Mouse (Mus musculus) forebrain, embryonic 12.5 days (tissue): Measurements from ENCODE around the gene Gm5108. TPM values are rescaled to one million over a fixed set of nuclear protein-coding genes. Genes with fewer than 3 reads are reported as not detected.

ENCODE experiments used
- ATAC-seq: fragments of 200-750 bp; cut with Nextera tagmentation; 2 replicates; pipeline ENCODE4 v1.8.0; 2017; ENCODE audit warnings: moderate TSS enrichment; ENCODE audit not compliant: low FRiP score
- H3K27ac ChIP-seq: fragments of 300-500 bp; sonication (generic); 2 replicates; pipeline ENCODE4 v1.5.1; 2016; ENCODE audit warnings: mild to moderate bottlenecking
- H3K27me3 ChIP-seq: fragments of 300-500 bp; sonication (generic); 2 replicates; pipeline ENCODE4 v1.6.1; 2016; ENCODE audit warnings: mild to moderate bottlenecking
- H3K36me3 ChIP-seq: fragments of 300-500 bp; sonication (generic); replicated peaks from 2 replicates; pipeline ENCODE4 v1.6.1; 2016; ENCODE audit warnings: mild to moderate bottlenecking
- H3K4me1 ChIP-seq: fragments of 300-500 bp; sonication (generic); 2 replicates; pipeline ENCODE4 v1.6.1; 2016
- H3K4me2 ChIP-seq: fragments of 300-500 bp; sonication (generic); 2 replicates; pipeline ENCODE4 v1.6.1; 2016; ENCODE audit warnings: mild to moderate bottlenecking, moderate library complexity
- H3K4me3 ChIP-seq: fragments of 300-500 bp; sonication (generic); replicated peaks from 2 replicates; pipeline ENCODE4 v1.5.1; 2016; ENCODE audit warnings: mild to moderate bottlenecking
- H3K9ac ChIP-seq: fragments of 300-500 bp; sonication (generic); 2 replicates; pipeline ENCODE4 v1.6.1; 2016; ENCODE audit warnings: mild to moderate bottlenecking
- H3K9me3 ChIP-seq: fragments of 300-500 bp; sonication (generic); 2 replicates; pipeline ENCODE4 v1.6.1; 2016
- WGBS: fragments of 180-500 bp; shearing (Covaris S2); methylation state at CpG from one replicate; pipeline ENCODE4 v1.1.7; 2016; 5-methylcytosine and 5-hydroxymethylcytosine counted together
- polyA plus RNA-seq: library from polyadenylated mRNA; unstranded; fragments of >200 nt; fragmentation: Nextera tagmentation; extraction: Ambion mirVana; gene quantifications from 2 replicates; pipeline ENCODE4 v1.2.1, GENCODE M21; 2016

The Gm5108 gene
- polyA plus RNA-seq, result not detected in 2 replicates

DNA sequence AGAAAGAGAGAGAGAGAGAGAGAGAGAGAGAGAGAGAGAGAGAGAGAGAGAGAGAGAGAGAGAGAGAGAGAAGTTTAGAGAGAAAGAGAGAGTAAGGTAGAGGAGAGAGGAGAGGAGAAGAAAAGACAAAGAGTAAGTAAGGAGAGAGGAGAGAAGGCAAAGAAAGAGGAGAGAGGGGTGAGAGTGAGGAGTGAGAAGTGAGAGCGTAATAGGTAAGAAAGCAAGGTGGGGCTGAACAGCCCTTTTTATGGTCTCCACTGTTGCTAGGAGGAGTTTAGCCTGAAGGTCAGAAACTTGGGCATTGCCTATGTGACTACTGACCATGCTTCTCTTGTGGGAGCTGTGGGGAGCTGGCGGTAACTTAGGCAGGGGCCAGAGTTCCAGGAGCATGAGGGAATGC, at the start of gene Gm5108:
Gene Gm5108 (plus strand): TSS at position 301 of the 400 bp plus-strand sequence.
- ATAC-seq, result no peak
- no peaks in the 10 kb centered on the region for H3K27me3 ChIP-seq
- H3K4me2 ChIP-seq, result no peak within 1 kb of the TSS
- no peak within 1 kb of the TSS for H3K9ac ChIP-seq
- no peaks in the 10 kb centered on the region for H3K9me3 ChIP-seq
- H3K36me3 ChIP-seq, result no peaks in the 10 kb centered on the region
- no peak within 1 kb of the TSS for H3K4me3 ChIP-seq
- no peak within 1 kb of the TSS for H3K27ac ChIP-seq
- no peaks in the 10 kb centered on the region for H3K4me1 ChIP-seq
- 90% methylated on average over 2 of the region's 2 CpGs for WGBS

DNA sequence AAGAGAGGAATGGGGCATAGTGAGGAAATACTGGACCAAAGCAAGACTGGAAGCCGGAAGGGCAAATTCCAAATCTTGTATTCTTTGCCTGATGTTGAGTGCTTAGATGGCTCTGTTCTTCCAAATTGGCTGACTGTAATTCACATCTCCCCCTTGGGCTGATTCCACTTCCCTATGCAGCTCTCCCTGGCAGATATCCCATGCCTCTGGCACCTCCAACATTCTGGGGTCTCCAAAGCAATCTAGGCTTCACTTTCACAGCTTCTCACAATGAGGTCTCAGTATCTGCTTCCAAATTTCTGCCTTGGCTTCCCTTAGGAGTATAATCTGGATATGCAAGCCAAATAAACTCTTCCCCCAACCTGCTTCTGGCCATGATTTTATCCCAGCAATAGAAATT, 42.5 kb upstream of the Gm5108 start:
- no peak overlapping the region for H3K9ac ChIP-seq
- ATAC-seq, result no peak
- no peaks in the 10 kb centered on the region for H3K27me3 ChIP-seq
- no peak overlapping the region for H3K4me3 ChIP-seq
- no peaks in the 10 kb centered on the region for H3K4me1 ChIP-seq
- no peaks in the 10 kb centered on the region for H3K9me3 ChIP-seq
- WGBS, result 88% methylated on average over 1 of the region's 1 CpGs
- no peak overlapping the region for H3K27ac ChIP-seq
- H3K36me3 ChIP-seq, result no peaks in the 10 kb centered on the region
- no peak overlapping the region for H3K4me2 ChIP-seq

DNA sequence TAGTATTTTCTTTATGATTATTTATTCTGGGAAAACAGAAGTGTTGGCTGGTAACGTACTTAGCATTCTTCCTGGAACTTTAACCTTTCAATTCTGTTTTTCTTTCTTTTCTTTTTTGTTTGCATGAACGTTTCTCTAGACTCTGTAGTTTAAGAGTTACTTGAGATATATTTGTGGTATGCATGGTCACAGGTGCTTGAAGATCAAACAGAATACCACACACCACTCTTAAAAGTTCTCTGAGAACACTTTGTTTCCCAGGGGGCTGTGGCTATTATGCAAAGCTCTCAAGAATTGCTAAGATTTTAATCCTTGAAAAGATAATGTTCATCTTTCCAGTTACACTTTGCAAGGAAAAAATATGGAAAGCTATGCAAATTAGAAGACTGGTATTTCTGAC, 36.9 kb upstream of the Gm5108 start:
- 60% methylated on average over 2 of the region's 2 CpGs for WGBS
- Histone ChIP-seq H3K4me3 (no peak overlapping the region), H3K4me2 (no peak overlapping the region), H3K27ac (no peak overlapping the region), H3K4me1 (no peaks in the 10 kb centered on the region), H3K9me3 (no peaks in the 10 kb centered on the region), H3K36me3 (no peaks in the 10 kb centered on the region), H3K9ac (no peak overlapping the region), H3K27me3 (no peaks in the 10 kb centered on the region)
- no peak for ATAC-seq

DNA sequence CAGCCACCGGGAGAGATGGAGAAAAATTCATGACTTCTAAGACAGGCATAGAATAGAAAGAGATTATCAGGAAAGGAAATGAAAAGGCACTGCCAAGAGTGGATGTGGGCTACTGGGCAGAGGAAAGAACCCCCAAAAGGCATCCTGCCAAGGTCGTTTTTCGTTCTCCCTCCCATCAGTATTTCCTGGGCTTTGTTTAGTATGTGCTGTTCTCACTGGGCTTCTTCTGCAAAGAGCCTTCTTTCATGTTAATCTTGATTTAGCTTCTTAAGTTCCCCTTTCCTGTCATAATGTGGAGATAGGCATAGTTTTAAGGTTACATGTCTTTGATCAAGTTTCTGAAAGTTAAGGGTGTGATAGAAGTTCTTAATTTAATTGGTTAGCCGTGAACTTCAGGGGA, 10.9 kb upstream of the Gm5108 start:
- no peak overlapping the region for H3K9ac ChIP-seq
- H3K4me2 ChIP-seq, result no peak overlapping the region
- no peak overlapping the region for H3K27ac ChIP-seq
- H3K4me1 ChIP-seq, result no peaks in the 10 kb centered on the region
- no peak for ATAC-seq
- no peaks in the 10 kb centered on the region for H3K27me3 ChIP-seq
- 71% methylated on average over 4 of the region's 4 CpGs for WGBS
- H3K4me3 ChIP-seq, result no peak overlapping the region
- H3K36me3 ChIP-seq, result no peaks in the 10 kb centered on the region
- H3K9me3 ChIP-seq, result no peaks in the 10 kb centered on the region

DNA sequence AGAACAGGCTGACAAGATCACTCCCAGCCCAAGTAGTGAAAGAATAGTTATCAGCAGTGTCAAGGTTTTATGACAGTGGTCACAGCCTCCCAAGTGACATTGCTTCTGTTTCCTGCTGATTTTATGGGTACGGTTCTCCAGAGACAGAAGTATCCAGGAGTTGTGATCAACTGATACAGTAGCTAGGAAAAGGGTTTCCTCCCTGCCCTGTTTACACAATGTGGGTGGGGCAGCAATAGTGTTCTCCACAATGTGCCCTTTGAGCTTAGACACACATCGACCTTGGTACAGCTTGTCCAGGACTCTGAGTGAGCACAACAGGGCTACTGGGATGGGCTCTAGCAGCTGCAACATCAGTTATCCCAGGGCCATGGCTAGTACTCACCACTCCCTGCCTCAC, 9.8 kb upstream of the Gm5108 start:
- Histone ChIP-seq H3K27ac (no peak overlapping the region), H3K27me3 (no peaks in the 10 kb centered on the region), H3K4me3 (no peak overlapping the region), H3K4me2 (no peak overlapping the region), H3K36me3 (no peaks in the 10 kb centered on the region), H3K9me3 (no peaks in the 10 kb centered on the region), H3K4me1 (no peaks in the 10 kb centered on the region), H3K9ac (no peak overlapping the region)
- WGBS, result 84% methylated on average over 2 of the region's 2 CpGs
- no peak for ATAC-seq

DNA sequence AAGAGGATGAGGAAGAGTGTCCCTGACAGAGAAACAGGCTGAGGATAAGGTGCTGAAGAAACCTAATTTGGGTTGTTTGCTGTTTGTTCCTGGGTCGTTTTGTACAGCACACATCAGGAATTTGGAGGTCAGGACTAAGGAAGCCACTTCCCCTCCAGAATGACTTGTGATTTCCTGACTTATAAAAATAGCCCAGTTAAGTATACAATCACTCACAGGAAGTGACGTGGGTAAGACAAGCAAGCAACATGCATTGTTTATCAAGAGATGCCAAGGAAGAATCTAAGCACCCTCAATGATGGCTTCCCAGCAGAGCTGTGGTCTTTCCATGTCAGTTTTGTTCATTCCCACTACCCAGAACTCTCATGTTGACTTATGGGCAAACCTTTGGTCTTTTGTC, 1.7 kb downstream of the Gm5108 start:
- ATAC-seq, result no peak
- 67% methylated on average over 2 of the region's 2 CpGs for WGBS
- H3K36me3 ChIP-seq, result no peaks in the 10 kb centered on the region

DNA sequence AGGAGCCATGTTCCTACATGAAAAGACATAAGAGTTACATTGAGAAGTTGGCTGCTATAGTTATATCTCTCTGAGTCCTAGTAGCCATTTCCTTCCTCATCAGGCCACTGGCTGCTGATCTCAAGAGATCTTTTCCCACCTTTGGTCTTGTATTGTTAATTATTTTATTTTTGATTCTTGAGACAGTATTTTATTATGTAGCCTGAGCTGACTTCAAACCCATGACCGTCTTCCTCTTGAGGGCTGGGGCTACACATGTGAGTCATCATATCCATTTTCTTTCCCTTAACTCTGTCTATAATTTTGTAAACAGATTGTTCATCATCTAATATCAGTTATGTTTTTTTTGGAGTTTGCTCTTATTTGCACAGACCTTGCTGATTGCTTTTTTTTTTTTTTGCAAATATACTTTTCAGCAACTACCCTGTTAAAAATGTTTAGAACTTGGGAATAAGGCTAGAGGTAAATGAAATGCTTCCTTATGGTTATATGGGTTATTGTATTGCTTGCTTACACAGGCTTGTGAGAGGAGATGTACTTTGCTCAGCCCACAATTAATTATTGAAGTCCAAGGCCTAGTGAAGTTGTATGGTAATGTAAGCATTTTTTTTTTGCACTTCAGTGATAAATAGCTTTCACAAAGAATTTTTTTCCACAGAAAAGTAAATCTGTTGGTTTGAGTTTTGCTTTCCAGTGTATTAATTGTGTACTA, 2.8 kb downstream of the Gm5108 start:
- Histone ChIP-seq H3K9me3 (no peaks in the 10 kb centered on the region), H3K27me3 (no peaks in the 10 kb centered on the region), H3K27ac (no peak overlapping the region), H3K4me2 (no peak overlapping the region), H3K4me1 (no peaks in the 10 kb centered on the region), H3K36me3 (no peaks in the 10 kb centered on the region), H3K9ac (no peak overlapping the region), H3K4me3 (no peak overlapping the region)
- ATAC-seq, result no peak
- 89% methylated on average over 1 of the region's 1 CpGs for WGBS

More for the DNA sequence above, 1.7 kb downstream of the Gm5108 start:
- Histone ChIP-seq H3K27me3 (no peaks in the 10 kb centered on the region), H3K4me2 (no peak overlapping the region), H3K9me3 (no peaks in the 10 kb centered on the region), H3K27ac (no peak overlapping the region), H3K4me3 (no peak overlapping the region), H3K9ac (no peak overlapping the region), H3K4me1 (no peaks in the 10 kb centered on the region)

DNA sequence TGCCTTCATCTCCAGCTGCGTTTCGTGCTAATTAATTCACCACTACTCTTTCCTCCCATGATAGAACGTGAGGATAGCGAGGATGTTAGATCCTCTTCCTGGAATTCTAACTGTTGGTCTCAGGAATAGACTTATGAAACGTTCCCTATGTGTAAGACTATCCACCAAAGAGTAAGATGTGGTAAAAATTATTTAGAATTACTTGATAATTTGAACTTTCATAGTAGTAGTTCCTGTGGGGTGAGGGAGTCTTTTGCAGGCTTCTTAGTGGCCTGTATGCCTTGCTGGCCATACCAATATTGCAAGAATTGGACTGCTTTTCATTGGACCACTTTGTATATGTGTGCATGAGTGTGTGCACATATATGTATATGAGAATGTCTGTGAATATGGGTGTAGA, 4.9 kb downstream of the Gm5108 start, which contains the start of gene Gm21905:
Gene Gm21905 (minus strand): TSS at position 101 of the 400 bp plus-strand sequence.
- Histone ChIP-seq H3K9ac (no peak within 1 kb of the TSS), H3K4me3 (no peak within 1 kb of the TSS), H3K27ac (no peak within 1 kb of the TSS), H3K36me3 (no peaks in the 10 kb centered on the region), H3K27me3 (no peaks in the 10 kb centered on the region), H3K4me2 (no peak within 1 kb of the TSS), H3K9me3 (no peaks in the 10 kb centered on the region), H3K4me1 (no peaks in the 10 kb centered on the region)
- no peak for ATAC-seq
- WGBS, result 84% methylated on average over 5 of the region's 5 CpGs

DNA sequence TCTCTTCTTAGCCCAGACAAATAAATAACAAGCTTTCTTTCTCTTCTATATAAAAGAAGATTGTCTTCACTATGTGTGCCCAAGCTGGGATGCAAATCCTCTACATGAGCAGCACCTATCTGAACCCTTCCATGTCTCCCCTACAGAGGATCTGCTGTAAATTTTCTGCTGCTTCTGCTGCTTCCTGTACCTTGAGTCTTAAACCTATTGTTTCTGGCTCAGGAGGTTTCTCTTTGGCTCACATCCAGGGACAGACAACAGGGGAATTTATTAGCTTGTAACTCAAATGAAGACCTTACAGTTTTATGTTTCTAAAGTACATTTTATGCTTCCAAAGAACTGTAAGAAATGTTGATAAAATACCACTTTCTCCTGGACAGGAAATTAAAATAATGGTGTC, 5.5 kb downstream of the Gm5108 start:
- Histone ChIP-seq H3K4me2 (no peak overlapping the region), H3K27me3 (no peaks in the 10 kb centered on the region), H3K4me1 (no peaks in the 10 kb centered on the region), H3K27ac (no peak overlapping the region), H3K9ac (no peak overlapping the region), H3K36me3 (no peaks in the 10 kb centered on the region), H3K4me3 (no peak overlapping the region), H3K9me3 (no peaks in the 10 kb centered on the region)
- no peak for ATAC-seq

DNA sequence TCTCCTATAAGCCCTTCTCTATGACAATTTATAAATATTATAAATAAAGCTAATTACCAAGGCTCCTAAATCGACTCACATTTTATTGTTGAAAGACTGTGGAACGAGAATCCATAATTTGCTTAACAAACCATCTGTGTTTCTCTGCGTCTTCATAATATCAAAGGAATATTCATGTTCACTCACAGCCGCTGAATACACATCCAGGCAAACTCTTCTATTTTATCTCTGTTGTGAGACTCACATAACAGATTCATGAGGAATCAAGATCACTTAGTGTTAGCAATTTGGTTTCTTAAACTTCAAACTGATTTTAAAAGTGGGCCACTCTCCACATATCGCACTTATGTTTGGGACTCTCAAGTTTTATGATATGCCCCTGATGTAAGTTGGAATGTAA, 6.6 kb downstream of the Gm5108 start:
- no peak overlapping the region for H3K27ac ChIP-seq
- H3K4me1 ChIP-seq, result no peaks in the 10 kb centered on the region
- H3K9me3 ChIP-seq, result no peaks in the 10 kb centered on the region
- H3K36me3 ChIP-seq, result no peaks in the 10 kb centered on the region
- 93% methylated on average over 5 of the region's 5 CpGs for WGBS
- no peak overlapping the region for H3K4me2 ChIP-seq
- no peak for ATAC-seq
- H3K9ac ChIP-seq, result no peak overlapping the region
- no peaks in the 10 kb centered on the region for H3K27me3 ChIP-seq
- no peak overlapping the region for H3K4me3 ChIP-seq

DNA sequence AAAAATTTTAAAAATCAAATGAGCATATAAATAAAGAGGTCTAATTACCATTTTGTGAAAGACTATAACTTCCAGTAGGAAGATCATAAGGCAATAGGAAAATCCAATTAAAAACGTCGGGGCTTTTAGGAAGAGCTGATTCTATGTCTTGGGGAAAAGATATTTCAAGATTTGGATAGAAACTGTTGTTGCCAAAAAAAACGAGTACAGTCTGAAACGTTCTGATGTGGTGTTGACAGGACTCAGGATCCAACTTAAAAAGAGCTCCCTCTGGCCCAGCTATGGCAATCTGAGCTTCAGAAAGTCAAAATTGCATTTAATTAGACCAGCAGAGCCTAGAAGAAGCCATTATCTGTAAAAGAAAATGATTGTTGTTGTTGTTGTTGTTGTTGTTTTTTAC, 12.6 kb downstream of the Gm5108 start:
- Histone ChIP-seq H3K9ac (no peak overlapping the region), H3K36me3 (no peaks in the 10 kb centered on the region), H3K4me3 (no peak overlapping the region), H3K27ac (no peak overlapping the region), H3K4me2 (no peak overlapping the region), H3K9me3 (no peaks in the 10 kb centered on the region), H3K27me3 (no peaks in the 10 kb centered on the region), H3K4me1 (peaks cover 4% of the 10 kb centered on the region; the same call in 1 of the 2 replicates)
- ATAC-seq, result no peak
- 80% methylated on average over 4 of the region's 4 CpGs for WGBS

DNA sequence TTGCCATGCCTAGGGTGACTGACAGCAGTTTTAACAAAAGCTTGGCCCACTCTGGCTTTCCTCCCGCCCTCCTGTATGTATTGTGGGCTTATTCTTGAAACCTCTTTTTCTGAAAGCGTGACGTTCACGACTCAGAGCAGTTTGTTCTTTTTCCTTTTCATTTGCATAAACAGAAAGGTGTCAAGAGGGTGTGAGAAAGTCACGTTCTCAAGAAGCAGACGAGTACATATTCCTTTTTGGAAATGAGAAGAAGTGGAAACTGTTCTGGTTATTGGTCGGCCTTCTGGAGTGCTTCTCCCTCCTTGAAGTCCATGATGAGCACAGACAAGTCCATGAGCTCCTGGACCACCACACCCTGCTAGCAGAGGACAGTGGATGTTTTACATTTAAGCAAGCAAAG, 14.0 kb downstream of the Gm5108 start:
- Histone ChIP-seq H3K36me3 (no peaks in the 10 kb centered on the region), H3K27ac (no peak overlapping the region), H3K4me1 (peaks cover 4% of the 10 kb centered on the region; the same call in 1 of the 2 replicates), H3K9ac (no peak overlapping the region), H3K4me3 (no peak overlapping the region), H3K27me3 (no peaks in the 10 kb centered on the region), H3K9me3 (no peaks in the 10 kb centered on the region), H3K4me2 (no peak overlapping the region)
- WGBS, result 39% methylated on average over 7 of the region's 7 CpGs
- ATAC-seq, result no peak
